Mouse (Mus musculus) right cerebral cortex, adult 18-20 months (tissue): Measurements from ENCODE around the gene Ghr.
A peak's percentile ranks its signal among the peaks of the same experiment; 100 is the strongest.

Source experiments
- DNase-seq: peaks from one replicate; pipeline ENCODE4 v3.0.0; 2022; ENCODE audit warnings: mixed read lengths

Gene Ghr

GRCm38 (mm10) chr15:3582807-3583636 lies at the start of gene Ghr:
TSS of gene Ghr (minus strand) at chr15:3583492.
- DNase-seq: peak; percentile 88

GRCm38 (mm10) chr15:3622746-3623145 lies 39.5 kb upstream of the Ghr start:
- no peak for DNase-seq

- DNase-seq: no peak
Observed at GRCm38 (mm10) chr15:3620368-3620767, 37.1 kb upstream of the Ghr start.

- no peak for DNase-seq
Observed at GRCm38 (mm10) chr15:3618311-3618710, 35.0 kb upstream of the Ghr start.

GRCm38 (mm10) chr15:3611961-3612360 lies 28.7 kb upstream of the Ghr start:
- DNase-seq: no peak

- no peak for DNase-seq
Observed at GRCm38 (mm10) chr15:3607951-3608350, 24.7 kb upstream of the Ghr start.

GRCm38 (mm10) chr15:3602098-3602486 lies 18.8 kb upstream of the Ghr start:
- no peak for DNase-seq

- DNase-seq: no peak
Observed at GRCm38 (mm10) chr15:3601422-3602097, 18.3 kb upstream of the Ghr start.

GRCm38 (mm10) chr15:3587879-3588278 lies 4.6 kb upstream of the Ghr start:
- DNase-seq: no peak

GRCm38 (mm10) chr15:3584361-3584760 lies 1.1 kb upstream of the Ghr start:
- no peak for DNase-seq

- DNase-seq: peak; percentile 45
Observed at GRCm38 (mm10) chr15:3581861-3582806, 1.2 kb downstream of the Ghr start.

- no peak for DNase-seq
Observed at GRCm38 (mm10) chr15:3581337-3581736, 2.0 kb downstream of the Ghr start.

GRCm38 (mm10) chr15:3580216-3580615 lies 3.1 kb downstream of the Ghr start:
- DNase-seq: no peak

- no peak for DNase-seq
Observed at GRCm38 (mm10) chr15:3578286-3578980, 4.9 kb downstream of the Ghr start.

GRCm38 (mm10) chr15:3569178-3569903 lies 14.0 kb downstream of the Ghr start:
- DNase-seq: no peak

GRCm38 (mm10) chr15:3564570-3564969 lies 18.7 kb downstream of the Ghr start:
- DNase-seq: no peak

- DNase-seq: no peak
Observed at GRCm38 (mm10) chr15:3563929-3564516, 19.3 kb downstream of the Ghr start.

GRCm38 (mm10) chr15:3563473-3563872 lies 19.8 kb downstream of the Ghr start:
- DNase-seq: no peak

- DNase-seq: no peak
Observed at GRCm38 (mm10) chr15:3558524-3558923, 24.8 kb downstream of the Ghr start.

- no peak for DNase-seq
Observed at GRCm38 (mm10) chr15:3544289-3544688, 39.0 kb downstream of the Ghr start.

- DNase-seq: no peak
Observed at GRCm38 (mm10) chr15:3536309-3536900, 46.9 kb downstream of the Ghr start.
